Mouse (Mus musculus): ENCODE results near the gene Srp54c.
"Not testable (repeated sequence)": the region's sequence is repeated elsewhere in the genome, so short reads cannot be mapped to it uniquely, and the experiment has no call there.

Gene Srp54c

DNA sequence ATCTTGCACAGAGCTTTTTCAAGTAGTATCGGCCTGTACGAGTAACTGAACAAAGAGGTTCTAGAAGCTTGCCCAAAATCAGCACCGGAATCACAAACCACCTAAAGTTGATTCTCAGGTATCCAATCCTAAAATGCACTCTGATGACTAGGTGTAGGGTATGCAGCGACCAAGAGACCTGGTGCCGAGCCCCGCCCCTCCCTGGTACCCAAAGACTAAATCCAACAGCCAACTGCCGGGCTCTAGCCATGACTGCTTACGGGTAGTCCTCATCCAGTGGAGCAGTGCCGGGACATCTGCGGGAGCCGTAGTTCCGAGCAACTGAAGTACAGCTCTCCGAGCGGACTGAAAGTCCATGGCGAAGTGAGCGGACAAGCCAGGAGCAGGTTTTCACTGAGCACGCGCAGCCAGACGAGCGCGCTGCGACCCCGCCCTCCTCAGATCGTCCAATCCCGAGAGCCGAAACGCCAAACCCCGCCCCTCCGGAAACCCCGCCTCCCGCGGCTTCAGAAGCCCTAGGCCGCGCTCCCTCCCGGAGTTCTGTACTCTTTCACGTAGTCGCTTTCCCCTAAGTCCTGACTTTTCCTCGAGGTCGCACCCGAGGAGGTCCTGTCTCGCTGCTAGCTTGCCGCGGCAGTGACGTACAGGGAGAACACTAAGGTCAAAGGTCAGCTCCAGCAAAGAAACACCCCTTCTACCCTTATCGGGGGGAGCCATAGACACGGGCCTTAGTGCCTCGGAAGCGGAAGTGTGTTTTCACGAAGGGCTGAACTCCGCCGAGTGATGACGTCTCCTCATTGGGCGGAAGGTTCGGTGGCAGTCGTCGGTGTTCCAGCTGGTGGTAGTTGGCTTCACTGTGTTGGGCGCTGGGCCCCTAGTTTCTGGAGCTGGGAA is at the start of gene Srp54c:
Gene Srp54c, plus strand, starts transcription at position 543 of the 894 bp plus-strand sequence.
- DNase-seq (ENCODE audit: low read depth): not testable (repeated sequence)

DNA sequence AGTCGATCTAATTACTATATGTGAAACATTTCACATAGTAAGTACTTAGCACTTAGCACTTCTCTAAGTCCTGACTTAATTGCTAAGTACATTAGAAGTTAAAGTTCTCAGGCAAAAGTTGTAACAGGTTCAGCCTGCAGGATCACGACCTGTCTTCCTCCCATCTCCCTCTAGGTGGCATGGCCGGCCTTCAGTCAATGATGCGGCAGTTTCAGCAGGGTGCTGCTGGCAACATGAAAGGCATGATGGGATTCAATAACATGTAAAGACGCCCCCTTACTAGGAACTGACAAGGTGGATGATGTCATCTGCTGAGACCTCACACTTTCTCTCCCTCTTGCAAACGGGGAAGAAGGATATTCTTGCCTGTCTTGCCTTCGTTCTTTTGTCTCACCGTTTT is 42.3 kb upstream of the Srp54c start:
- DNase-seq (ENCODE audit: low read depth): not testable (repeated sequence)

DNA sequence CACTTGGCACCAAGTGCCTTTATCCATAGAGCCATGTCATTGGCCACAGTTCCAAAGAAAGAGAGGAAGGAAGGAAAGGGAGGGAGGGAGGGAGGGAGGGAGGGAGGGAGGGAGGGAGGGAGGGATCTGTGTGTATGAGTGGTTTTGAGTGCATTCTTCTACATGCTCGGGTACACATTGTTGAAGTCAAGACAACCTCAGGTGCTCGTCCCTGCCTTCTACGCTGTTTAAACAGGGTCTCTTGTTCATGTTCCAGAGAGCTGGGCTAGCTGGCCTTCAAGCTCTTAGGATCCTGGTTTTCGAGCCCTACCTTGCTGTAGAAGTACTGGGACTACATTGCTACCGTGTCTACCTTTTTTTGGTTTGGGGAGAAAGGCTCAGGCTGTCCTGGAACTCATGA is 40.8 kb upstream of the Srp54c start:
- not testable (repeated sequence) for DNase-seq (ENCODE audit: low read depth)

DNA sequence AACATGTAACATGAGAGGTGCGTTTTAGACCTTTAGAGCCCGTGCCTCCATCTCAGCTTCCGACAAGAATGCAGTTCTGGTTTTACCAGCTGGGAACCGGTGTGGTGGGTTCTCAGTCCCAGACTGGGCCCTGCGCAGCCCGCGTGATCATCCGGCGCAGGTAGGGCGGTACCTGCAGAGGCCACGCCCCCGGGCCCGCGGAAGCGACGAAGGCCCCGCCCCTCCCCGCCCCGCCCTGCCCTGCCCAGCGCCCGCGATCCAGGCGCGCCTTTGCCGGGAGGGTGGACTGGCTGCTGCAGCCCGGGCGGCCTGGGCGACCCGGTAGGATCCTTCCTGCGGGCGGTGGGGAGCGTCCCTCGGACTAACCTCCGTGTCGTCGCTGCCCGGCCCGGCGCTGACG is 30.7 kb upstream of the Srp54c start, which contains the start of gene 1700047I17Rik2:
Gene 1700047I17Rik2, plus strand, starts transcription at position 287 of the 400 bp plus-strand sequence.
- DNase-seq (ENCODE audit: low read depth): not testable (repeated sequence)

DNA sequence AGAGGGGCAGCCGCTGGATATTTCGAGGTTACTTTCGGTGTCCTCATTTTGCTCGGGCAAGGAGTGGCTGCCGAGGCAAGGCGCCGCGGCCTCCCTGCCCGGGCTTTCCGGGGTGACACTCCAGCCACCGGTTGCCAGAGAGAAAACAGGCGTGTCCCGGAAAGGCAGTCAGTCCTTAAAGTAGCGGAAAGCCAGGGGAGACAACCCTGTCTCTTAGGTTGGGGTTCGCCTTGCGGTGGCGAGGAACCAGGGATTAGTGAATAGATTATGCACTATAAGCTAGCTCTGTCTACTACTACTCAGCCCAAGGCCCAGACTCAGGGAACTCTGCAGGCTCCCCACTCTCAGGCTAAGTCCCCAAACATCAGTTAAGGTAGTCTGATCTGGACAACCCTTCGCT is 30.2 kb upstream of the Srp54c start:
- not testable (repeated sequence) for DNase-seq (ENCODE audit: low read depth)

DNA sequence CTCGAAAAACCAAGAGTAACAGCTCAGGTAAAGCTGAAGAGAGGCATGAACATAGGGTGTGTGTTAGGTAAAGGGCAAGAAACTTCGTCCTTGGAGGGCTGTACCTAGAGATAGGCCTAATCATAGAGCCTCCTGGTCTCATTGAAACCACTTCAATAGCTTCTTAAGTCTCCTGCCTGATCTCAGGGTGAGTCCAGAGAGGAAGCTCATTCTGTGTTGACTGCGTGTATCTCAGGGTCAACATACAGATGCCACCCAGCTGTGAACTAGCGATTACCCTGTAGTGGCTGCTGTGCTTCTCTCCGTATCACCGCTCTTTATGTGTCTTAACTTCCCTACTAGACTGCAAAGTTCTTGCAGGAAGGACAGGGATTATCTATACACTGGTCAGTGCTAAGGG is 17.0 kb upstream of the Srp54c start:
- DNase-seq (ENCODE audit: low read depth): not testable (repeated sequence)

DNA sequence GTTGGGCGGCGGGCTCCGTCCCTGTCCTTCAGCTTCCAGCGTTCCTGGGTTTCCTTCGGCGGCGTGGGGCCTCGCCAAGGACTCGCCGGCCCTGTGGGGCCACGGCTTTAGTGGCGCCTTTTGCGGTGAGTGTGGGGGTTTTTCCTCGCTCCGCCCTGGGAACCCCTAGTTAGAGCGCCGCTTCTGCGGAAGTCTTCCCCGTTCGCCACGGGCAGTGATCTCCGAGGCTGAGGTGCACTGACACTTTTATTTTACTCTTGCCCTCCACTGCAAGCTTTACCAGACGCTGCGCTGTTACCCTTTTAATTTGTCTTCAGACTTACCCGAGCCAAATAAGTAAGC is 523 bp downstream of the Srp54c start:
- not testable (repeated sequence) for DNase-seq (ENCODE audit: low read depth)

DNA sequence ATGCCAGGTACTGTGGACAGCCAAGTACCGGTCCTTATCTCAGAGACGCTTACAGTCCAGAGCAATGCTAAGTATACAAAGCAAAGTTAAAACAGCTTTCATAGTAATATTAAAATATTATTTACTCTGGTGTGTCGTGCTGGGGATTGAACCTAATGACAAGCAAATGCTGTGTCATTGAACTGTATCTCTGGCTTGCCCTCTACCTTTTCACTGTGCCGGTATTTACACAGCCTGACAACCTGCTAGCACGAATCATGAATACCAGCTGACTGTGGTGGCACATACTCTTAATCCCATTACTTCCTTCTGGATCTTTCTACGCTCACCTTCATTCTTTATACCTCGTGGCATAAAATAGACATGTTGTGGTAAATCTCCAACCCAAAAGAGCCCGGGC is 12.3 kb downstream of the Srp54c start:
- DNase-seq (ENCODE audit: low read depth): not testable (repeated sequence)

DNA sequence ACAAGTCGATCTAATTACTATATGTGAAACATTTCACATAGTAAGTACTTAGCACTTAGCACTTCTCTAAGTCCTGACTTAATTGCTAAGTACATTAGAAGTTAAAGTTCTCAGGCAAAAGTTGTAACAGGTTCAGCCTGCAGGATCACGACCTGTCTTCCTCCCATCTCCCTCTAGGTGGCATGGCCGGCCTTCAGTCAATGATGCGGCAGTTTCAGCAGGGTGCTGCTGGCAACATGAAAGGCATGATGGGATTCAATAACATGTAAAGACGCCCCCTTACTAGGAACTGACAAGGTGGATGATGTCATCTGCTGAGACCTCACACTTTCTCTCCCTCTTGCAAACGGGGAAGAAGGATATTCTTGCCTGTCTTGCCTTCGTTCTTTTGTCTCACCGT is 32.0 kb downstream of the Srp54c start:
- not testable (repeated sequence) for DNase-seq (ENCODE audit: low read depth)

DNA sequence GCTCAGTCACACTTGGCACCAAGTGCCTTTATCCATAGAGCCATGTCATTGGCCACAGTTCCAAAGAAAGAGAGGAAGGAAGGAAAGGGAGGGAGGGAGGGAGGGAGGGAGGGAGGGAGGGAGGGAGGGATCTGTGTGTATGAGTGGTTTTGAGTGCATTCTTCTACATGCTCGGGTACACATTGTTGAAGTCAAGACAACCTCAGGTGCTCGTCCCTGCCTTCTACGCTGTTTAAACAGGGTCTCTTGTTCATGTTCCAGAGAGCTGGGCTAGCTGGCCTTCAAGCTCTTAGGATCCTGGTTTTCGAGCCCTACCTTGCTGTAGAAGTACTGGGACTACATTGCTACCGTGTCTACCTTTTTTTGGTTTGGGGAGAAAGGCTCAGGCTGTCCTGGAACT is 33.4 kb downstream of the Srp54c start:
- DNase-seq (ENCODE audit: low read depth): not testable (repeated sequence)

DNA sequence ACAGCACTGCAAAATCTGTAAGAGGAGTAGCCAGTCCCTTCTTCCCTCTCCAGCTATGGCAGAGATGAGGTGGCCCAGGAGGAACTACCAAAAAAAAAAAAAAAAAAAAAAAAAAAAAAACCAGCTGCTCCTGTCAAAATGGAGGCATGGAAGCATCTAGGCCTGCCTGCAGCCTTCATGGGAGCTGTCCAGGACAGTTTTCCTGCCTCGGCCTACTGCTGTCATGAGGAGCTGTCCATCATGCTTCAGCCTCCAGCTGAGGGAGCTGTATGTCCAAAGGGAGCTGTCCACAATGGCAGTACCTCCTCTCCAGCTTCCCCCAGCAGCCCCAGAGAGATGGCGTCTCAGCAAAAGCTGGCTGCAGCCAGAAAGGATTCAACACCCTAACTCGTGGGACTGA is 42.3 kb downstream of the Srp54c start:
- DNase-seq (ENCODE audit: low read depth): no peak

DNA sequence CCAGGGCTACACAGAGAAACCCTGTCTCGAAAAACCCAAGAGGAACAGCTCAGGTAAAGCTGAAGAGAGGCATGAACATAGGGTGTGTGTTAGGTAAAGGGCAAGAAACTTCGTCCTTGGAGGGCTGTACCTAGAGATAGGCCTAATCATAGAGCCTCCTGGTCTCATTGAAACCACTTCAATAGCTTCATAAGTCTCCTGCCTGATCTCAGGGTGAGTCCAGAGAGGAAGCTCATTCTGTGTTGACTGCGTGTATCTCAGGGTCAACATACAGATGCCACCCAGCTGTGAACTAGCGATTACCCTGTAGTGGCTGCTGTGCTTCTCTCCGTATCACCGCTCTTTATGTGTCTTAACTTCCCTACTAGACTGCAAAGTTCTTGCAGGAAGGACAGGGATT is 47.6 kb downstream of the Srp54c start:
- DNase-seq (ENCODE audit: low read depth): not testable (repeated sequence)

DNA sequence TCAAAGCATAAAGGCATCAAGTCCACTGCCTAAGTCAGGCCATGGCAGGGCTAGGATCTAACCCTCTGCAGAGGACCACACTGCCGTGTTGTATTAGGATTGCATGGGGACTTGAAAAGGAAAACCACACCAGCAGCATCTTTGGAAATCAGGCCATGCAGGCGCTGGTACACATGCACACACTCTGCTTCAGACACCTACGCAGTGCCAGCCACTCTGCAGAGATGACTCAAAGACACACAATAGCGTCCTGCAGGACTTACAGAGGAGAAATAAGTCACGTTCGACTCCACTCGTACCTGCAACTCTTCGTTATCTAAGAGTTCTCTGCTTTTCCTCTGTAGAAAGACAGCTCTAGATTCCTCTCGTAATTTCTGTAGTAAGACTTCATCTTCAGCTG is 68.1 kb downstream of the Srp54c start:
- no peak for DNase-seq (ENCODE audit: low read depth)

DNA sequence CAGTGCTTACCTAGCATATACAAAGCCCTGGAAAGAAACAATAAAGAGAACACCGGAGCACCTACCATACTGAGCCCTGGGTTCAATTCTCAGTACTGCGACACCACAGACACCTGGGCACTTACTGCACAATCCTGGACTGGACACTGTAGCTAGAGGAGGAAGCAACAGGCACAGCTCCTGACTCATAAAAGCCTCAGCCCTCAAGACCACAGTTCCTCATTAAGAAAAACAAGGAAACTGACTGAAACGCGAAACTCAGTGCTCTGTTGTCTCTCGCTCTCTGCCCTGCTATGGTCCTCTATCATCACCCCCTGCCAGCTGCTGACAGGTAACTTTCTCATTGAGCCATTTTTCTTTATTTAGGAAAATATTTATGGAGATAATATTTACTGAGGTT is 69.4 kb downstream of the Srp54c start, which contains the start of gene 1110008L16Rik:
Gene 1110008L16Rik, plus strand, starts transcription at position 242 of the 400 bp plus-strand sequence.
- no peak for DNase-seq (ENCODE audit: low read depth)

DNA sequence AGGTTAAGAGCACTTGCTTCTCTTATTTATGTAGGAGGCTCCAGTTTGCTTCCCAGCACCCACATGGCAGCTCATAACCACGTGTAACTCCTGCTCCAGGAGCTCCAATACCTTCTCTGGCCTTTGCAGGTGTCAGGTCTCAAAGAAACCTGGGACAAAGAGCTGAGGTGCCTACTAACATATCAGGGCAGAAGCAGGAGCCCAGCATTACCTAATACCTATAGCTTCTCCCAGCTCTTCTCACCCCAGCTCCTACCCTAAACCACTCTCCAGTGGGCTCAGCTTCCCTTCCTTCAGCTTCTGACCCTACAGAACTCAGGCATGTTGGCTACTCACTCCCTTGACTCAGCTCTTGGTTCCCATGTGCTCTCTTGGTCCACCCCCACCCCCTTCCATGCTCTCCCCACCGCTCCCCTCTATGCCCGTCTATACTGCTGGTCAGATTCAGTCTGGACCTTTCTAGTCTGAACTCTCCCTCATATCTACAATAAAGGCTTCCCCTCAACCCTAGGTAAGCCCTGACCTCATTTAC is 70.9 kb downstream of the Srp54c start:
- no peak for DNase-seq (ENCODE audit: low read depth)

DNA sequence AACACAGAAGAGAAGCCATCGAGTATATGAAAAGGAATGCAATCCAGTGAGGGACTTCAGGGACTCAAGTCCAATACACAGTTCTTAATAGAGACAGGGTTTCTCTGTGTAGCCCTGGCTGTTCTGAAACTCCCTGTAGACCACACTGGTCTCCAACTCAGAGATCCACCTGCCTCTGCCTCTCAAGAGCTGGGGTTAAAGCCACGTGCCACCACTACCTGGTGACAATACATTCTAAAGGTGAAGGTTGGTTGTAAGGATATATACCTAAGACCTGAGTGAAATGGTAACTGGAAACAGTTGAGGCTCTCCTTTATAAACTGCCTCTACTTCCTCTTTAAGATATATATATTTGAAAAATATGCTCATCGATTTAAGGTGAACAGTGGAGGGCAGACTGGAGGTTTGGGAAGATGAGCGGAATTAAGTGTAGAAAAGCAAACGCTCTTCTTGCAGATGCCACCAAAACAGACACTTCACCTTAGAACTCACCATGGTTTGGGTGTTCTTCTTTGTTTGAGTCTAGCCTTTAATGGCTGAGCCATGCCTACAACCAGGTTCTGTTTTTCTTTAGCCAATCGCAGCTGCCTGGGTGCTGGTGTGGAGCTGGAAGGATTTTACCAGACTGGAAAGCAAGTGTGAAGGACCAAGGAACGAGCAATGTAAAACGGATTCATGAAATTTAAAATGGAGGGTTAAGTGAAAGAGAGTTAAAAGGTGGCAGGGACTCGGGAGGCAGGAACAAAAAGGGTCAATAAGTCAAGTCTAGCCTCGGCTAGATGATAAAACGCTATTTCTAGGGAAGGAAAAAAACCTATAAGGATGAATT is 71.7 kb downstream of the Srp54c start:
- DNase-seq (ENCODE audit: low read depth): peak; percentile 49

DNA sequence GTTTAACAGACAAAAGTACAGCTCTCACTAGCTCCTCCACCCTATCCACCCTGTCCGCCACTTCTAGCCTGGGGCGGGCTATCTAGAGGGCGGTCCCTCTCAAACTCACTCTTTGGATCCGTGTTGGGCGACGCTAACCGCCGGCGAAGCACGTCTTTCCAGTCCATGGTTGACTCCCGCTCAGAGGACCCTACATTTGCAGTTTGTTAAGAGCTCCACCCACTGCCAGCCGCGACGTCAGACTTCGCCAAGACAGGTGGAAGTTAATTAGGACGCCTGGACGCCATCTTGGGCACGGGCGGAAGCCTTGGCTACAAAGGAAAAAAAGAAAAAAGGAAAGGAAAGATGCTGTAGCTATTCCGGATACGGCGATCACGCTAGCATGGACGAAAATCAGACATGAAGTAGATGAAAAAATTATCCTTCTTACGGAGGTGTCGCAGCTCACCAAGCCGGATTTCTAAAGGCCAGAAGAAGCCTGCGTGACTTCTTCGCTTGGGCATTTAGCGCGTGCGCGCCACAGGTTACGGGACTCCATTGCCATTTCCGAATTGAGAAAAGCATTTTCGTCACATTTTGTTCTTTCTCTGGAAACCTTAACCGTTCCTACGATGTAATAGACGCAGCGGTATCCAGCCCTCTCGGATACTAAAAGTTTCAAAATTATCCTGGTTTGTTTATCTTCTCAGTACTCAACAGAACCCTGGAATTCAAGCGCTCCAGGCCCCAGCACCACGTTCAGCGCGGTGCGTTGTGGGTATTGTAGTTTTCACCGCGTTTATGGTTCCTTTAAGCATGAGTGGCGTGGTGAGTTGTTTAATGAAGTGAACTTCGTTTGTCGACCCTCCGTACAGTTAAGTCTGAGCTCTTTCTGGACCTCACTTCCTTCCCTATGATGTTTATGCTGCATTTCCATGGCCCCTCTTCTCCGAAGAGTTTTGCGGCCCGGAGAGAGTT is 72.8 kb downstream of the Srp54c start, which contains the start of gene Ppp2r3c:
Gene Ppp2r3c, minus strand, starts transcription at position 514 of the 957 bp plus-strand sequence.
- peak; percentile 98 for DNase-seq (ENCODE audit: low read depth)

DNA sequence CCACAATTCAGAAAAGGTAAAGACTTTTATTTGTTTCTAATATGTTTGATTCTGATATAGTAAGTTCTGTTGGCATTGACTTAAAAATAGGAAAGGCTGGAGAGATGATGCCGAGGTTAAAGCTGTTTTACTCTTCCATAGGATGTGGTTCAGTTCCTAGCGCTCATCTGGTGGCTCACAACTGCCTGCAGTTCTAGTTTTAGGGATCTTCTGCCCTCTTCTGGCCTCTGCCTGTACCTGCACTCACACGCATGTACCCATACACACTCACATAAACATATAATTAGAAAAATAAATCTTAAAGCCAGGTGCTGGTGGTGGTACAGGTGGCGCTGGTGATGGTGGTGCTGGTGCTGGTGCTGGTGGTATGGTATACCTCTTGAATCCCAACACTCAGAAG is 76.4 kb downstream of the Srp54c start:
- DNase-seq (ENCODE audit: low read depth): peak; percentile 20

DNA sequence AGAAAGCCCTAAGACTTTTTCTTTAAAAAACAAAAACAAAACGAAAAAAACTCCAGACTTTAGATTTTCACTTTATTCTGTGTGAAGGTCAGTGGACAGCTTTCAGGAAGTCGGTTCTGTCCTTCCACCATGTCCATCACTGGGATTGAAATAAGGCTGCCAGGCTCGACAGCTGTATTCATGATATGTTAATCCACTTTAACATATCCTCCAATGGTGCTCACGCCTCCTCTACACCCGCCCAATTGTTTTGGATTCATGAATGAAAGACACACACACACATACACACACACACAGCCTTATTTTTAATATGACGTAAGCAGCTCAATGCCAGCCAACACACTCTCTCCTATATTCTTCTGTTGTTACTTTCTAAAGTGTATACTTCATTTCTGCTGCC is 77.6 kb downstream of the Srp54c start:
- DNase-seq (ENCODE audit: low read depth): no peak

DNA sequence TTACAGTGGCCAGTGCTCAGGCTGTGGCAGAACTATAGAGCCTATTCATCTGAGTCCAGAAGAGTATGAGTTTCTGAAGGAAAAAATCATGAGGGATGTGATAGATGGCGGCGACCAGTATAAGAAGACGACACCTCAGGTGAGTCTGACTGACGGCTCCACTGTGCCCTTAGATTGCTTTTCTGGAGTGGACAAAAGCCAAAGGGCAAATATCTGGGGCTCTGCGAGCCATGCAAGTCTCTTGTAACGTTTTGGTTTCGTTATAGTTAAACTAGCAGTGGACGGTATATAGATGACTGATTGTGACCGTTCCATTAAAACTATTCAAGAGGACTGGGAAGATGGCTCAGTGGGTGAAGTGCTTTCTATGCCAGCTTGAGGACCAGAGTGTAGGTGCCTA is 78.8 kb downstream of the Srp54c start:
- no peak for DNase-seq (ENCODE audit: low read depth)

DNA sequence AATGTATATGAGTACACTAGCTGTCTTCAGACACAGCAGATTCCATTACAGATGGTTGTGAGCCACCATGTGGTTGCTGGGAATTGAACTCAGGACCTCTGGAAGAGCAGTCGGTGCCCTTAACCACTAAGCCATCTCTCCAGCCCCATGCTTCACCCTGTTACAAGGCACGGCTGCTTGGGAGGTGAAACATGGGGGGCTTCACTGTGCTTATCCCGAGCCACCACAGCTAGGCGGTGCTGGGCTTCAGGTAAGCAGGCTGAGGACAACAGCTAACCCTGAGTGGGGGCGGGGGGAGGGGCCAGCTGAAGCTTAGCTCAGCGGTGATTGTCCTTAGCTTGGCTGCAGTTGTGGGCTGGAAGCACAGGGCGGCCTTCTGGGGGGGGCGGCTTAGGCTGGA is 79.5 kb downstream of the Srp54c start:
- DNase-seq (ENCODE audit: low read depth): no peak
